Mouse (Mus musculus) c-Kit-positive CD71-positive TER-119-positive erythroid progenitor cells, embryonic 14.5 days (primary cell): ENCODE data around the gene Tmem252.
"Not testable (repeated sequence)": the region's sequence is repeated elsewhere in the genome, so short reads cannot be mapped to it uniquely, and the experiment has no call there.

ENCODE experiments used
- DNase-seq: peaks from one replicate; pipeline ENCODE4 v3.0.0-alpha.2; 2013; ENCODE audit warnings: low spot score

Tmem252 gene

GRCm38 (mm10) chr19:24677242-24677984 lies 3.6 kb downstream of the Tmem252 start:
- no peak for DNase-seq

DNA sequence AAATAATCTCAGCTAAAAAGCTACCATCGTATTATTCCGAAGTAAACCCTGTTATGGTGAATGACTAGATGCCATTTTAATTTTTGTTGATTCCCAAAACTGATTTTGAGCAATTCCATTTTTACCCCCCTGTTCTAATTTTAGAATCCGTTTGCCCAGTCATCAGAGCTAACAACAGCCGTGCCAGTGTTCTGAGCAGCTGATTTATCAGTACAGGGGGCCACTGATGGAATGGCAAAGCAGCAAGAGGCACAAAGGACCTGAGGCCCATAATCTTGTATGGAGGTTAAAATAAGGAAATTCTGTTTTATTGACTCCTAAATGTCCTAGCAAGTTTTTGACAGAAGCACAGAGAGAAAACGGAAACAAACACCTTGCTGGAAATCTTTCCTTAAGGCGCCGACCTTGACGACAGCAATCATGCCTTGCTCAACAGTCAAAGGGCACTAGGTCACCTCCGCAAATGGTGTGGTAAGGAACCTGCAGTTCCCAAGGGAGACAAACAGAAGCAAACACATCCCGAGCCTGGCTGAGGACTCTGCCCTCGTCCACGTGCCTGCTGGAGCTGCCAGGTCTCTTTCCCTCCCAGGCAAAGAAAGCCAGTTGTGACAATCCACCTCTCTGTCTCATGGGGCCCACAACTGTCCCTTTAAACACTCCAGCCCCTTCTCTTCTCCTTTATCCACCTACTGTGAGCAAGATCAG lies 9.4 kb downstream of the Tmem252 start:
- no peak for DNase-seq

GRCm38 (mm10) chr19:24686411-24686810 lies 12.6 kb downstream of the Tmem252 start:
- DNase-seq = no peak

- DNase-seq = no peak
Measured at GRCm38 (mm10) chr19:24688327-24688726, 14.5 kb downstream of the Tmem252 start.

GRCm38 (mm10) chr19:24689531-24689930 lies 15.7 kb downstream of the Tmem252 start:
- no peak for DNase-seq

DNA sequence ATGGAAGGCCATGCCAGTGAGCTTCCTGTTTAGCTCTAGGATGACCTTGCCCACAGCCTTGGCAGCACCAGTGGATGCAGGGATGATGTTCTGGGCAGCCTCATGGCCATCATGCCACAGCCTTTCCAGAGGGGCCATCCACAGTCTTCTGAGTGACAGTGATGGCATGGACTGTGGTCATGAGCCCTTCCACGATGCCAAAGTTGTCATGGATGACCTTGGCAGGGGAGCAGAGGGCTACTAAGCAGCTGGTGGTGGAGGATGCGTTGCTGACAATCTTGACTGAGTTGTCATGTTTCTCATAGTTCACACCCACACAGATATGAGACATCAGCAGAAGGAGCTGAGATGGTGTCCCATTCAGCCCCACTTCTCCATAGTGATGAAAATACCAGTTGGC lies 18.9 kb downstream of the Tmem252 start:
- no peak for DNase-seq

- no peak for DNase-seq
Measured at GRCm38 (mm10) chr19:24697946-24698345, 24.1 kb downstream of the Tmem252 start.

DNA sequence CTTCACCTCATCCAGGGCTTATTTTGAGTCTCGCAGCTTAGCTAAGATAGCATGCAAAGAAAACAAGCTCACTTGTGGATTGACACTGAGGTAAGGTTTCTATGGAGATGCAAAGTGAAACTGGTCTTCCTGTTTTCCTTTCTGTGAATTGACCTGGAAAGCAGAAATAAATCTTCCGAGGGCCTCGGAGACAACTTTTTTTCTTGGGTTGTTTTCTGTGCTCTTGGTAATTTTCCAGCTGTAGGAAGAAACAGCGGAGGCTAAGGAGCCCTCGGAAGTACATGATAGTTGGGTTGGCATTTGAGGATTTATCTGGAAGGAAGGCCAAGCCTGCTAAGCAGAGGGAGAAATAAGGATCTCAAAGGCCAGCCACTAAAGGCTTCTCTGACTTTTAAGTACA lies 24.8 kb downstream of the Tmem252 start:
- DNase-seq = no peak

DNA sequence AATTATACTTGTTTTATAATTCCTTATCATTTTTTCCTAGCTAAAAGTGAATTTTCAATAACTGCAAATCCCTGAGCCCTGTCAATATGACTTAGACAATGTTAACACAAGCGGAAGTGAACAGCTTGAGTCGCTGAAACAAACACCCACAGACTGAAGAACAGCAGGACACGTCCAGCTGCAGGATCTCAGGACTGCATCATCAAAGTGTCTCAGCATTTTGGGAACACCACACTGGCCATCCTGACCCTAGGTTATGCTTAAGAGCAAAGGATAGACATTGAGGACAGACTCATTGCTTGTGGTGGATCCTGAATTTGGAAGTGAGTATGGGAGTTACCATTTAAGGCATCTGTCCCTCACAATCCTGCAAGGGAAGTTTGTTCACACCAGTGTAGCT lies 25.4 kb downstream of the Tmem252 start:
- no peak for DNase-seq

- DNase-seq = no peak
Measured at GRCm38 (mm10) chr19:24699910-24700309, 26.1 kb downstream of the Tmem252 start.

GRCm38 (mm10) chr19:24700664-24701063 lies 26.9 kb downstream of the Tmem252 start:
- no peak for DNase-seq

GRCm38 (mm10) chr19:24701716-24702115 lies 27.9 kb downstream of the Tmem252 start:
- no peak for DNase-seq

GRCm38 (mm10) chr19:24703168-24703567 lies 29.4 kb downstream of the Tmem252 start:
- not testable (repeated sequence) for DNase-seq

- no peak for DNase-seq
Measured at GRCm38 (mm10) chr19:24703680-24704079, 29.9 kb downstream of the Tmem252 start.

DNA sequence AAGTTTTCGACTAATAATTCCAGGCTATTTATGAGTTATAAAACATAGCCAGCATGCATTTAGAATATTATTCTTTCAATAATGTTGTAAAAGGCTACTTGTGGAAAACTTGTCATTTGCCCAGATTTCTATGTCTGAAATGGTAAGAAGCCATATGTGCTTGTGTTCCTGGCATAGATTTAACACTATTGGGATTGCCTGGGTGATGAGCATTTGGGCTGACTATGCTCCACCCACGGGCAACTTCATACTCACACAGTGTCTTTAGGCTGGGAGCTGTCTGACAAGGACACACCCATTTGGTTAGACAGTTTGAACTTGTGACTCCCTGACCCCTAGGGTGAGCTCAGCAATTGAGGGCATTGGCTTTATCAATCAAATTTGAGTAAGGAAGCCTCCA lies 30.5 kb downstream of the Tmem252 start:
- DNase-seq = no peak

DNA sequence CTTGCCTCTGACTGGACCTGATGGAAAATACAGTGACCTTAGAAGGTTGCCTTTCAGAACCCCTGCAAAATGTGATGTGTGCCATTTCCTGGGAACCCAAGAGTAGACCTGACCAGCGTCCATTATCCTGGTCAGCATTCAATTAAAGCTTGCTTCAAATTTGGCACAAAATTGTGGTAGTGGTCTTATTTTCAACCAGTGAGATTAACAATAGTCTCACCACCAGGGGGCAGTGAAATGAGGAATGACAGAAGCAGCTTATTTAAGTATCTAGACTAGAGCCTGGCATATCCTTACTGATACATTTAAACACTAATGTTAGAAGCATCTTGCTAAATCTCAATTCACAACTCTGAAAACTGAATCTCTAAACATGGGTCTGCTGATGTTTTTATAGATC lies 31.6 kb downstream of the Tmem252 start:
- peak; percentile 13 for DNase-seq

DNA sequence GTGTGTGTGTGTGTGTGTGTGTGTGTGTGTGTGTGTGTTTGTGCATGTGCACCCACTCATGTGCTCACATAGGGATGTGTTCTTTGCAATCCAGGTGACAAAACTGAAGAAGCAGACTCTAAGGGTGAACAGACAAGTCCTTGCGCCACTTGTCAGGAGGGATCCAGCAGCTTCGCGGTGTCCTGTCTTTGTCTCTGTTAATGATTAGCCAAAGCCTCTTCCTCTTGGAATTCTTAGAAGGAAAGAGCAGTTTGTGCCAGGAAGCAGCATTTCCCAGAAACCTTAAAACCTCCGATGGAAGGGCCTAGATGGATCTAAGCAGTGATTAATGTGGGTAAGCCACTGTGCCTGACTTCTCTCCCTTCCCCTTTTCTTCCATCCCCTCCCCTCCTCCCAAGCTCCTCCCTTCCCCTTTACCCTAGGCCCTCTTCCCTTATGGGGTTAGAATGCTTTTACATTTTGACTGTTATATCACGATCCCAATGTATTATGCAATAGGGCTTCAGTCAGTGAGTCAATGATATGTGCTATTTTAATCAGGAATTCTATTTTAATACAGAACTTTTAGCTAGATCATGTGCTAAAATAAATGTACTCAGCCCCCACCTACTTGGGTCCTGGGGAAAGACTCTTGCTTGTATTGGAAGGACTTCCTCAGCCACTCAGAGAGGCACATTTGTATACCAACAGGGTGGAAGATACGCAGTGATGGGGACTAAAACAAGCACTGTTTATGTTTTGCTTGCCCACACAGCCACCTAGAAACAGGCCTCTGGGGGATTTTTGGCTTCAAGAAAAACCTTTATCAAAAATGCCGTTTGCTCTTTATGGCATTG lies 33.5 kb downstream of the Tmem252 start:
- no peak for DNase-seq

GRCm38 (mm10) chr19:24708032-24708431 lies 34.2 kb downstream of the Tmem252 start:
- DNase-seq = no peak

- no peak for DNase-seq
Measured at GRCm38 (mm10) chr19:24716303-24717097, 42.7 kb downstream of the Tmem252 start.

DNA sequence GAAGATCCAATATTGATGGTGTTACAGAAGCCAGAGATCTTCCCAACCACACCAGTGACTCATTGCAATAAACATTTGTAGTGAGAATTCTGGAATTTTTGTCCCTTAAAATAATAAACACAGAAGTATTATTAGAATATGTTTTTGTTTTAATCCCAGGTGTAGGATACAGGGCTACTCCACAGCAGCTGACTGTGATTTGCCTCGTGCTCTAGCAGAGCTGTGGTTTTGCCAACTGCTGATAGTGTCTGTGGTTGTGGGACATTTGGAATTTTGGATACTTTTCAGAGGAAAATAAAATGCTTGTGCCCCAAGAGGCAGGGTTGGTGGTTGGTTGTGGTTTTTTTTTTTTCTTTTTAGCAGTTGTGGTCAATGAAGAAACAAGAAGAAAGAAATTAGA lies 44.2 kb downstream of the Tmem252 start:
- DNase-seq = no peak

DNA sequence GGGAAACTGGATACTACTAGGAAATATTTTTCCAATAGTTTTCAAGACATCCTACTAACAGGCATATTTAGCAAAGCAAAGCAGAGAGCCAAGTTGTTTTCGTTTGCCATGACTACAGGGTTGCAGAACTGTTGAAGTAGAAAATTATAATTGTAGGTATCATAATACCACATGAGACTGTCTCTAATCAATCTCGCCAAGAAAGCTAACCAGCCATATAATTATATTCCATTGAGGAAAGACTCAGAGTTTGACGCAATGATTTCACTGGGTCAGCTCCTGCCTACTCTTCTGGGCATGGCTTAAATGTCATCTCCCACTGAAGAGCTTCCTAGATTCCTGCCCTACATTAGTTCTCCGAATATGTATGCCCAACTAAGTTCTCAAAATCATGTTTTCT lies 45.7 kb downstream of the Tmem252 start:
- DNase-seq = no peak

GRCm38 (mm10) chr19:24720448-24720847 lies 46.6 kb downstream of the Tmem252 start:
- DNase-seq = no peak
